Mouse (Mus musculus): ENCODE data around the gene Ncoa6.

GRCm38 (mm10) chr2:155466861-155467260 lies 6.8 kb downstream of the Ncoa6 start:
- TF ChIP-seq CTCF (IDR thresholded peaks at IDR 0.05; ENCODE audit: low read depth) (no peak), EP300 (IDR thresholded peaks at IDR 0.05; ENCODE audit: low read depth) (no peak)
